Mouse (Mus musculus) lung, postnatal 14 days (tissue): ENCODE results near the gene Calm2.
A peak's percentile ranks its signal among the peaks of the same experiment; 100 is the strongest.

Experiments used
- DNase-seq: peaks from one replicate; pipeline ENCODE4 v3.0.0; 2021

Gene Calm2

GRCm38 (mm10) chr17:87446767-87447611 is at the start of gene Calm2:
Gene Calm2, minus strand, starts transcription at chr17:87446935.
- DNase-seq, result peak; percentile 99

GRCm38 (mm10) chr17:87495504-87495903 is 48.8 kb upstream of the Calm2 start:
- DNase-seq, result no peak

GRCm38 (mm10) chr17:87494310-87494709 is 47.6 kb upstream of the Calm2 start:
- DNase-seq, result no peak

GRCm38 (mm10) chr17:87492286-87492685 is 45.6 kb upstream of the Calm2 start:
- DNase-seq, result no peak

- DNase-seq, result no peak
Observed at GRCm38 (mm10) chr17:87490295-87490694, 43.6 kb upstream of the Calm2 start.

- no peak for DNase-seq
Observed at GRCm38 (mm10) chr17:87485751-87486150, 39.0 kb upstream of the Calm2 start.

GRCm38 (mm10) chr17:87482867-87483266 is 36.1 kb upstream of the Calm2 start:
- no peak for DNase-seq

GRCm38 (mm10) chr17:87478569-87478968 is 31.8 kb upstream of the Calm2 start:
- DNase-seq, result no peak

- no peak for DNase-seq
Observed at GRCm38 (mm10) chr17:87477611-87478010, 30.9 kb upstream of the Calm2 start.

- DNase-seq, result no peak
Observed at GRCm38 (mm10) chr17:87475356-87475755, 28.6 kb upstream of the Calm2 start.

- DNase-seq, result no peak
Observed at GRCm38 (mm10) chr17:87474501-87474795, 27.7 kb upstream of the Calm2 start.

GRCm38 (mm10) chr17:87473736-87474500 is 27.2 kb upstream of the Calm2 start:
- DNase-seq, result peak; percentile 63

- no peak for DNase-seq
Observed at GRCm38 (mm10) chr17:87473441-87473735, 26.7 kb upstream of the Calm2 start.

- DNase-seq, result peak; percentile 34
Observed at GRCm38 (mm10) chr17:87472879-87473278, 26.1 kb upstream of the Calm2 start.

GRCm38 (mm10) chr17:87471661-87472060 is 24.9 kb upstream of the Calm2 start:
- no peak for DNase-seq

GRCm38 (mm10) chr17:87470797-87471196 is 24.1 kb upstream of the Calm2 start:
- DNase-seq, result no peak

GRCm38 (mm10) chr17:87470282-87470681 is 23.5 kb upstream of the Calm2 start:
- no peak for DNase-seq

GRCm38 (mm10) chr17:87469428-87469827 is 22.7 kb upstream of the Calm2 start:
- DNase-seq, result no peak

GRCm38 (mm10) chr17:87468616-87469015 is 21.9 kb upstream of the Calm2 start:
- DNase-seq, result no peak

GRCm38 (mm10) chr17:87461499-87461896 is 14.8 kb upstream of the Calm2 start:
- no peak for DNase-seq

- no peak for DNase-seq
Observed at GRCm38 (mm10) chr17:87460669-87461498, 14.1 kb upstream of the Calm2 start.

- DNase-seq, result no peak
Observed at GRCm38 (mm10) chr17:87459750-87460668, 13.3 kb upstream of the Calm2 start.
